Mouse (Mus musculus): ENCODE results near the gene Nr2f1.

Gene Nr2f1

GRCm38 (mm10) chr13:78198871-78199641 lies 501 bp downstream of the Nr2f1 start:
- no peak for DNase-seq

DNA sequence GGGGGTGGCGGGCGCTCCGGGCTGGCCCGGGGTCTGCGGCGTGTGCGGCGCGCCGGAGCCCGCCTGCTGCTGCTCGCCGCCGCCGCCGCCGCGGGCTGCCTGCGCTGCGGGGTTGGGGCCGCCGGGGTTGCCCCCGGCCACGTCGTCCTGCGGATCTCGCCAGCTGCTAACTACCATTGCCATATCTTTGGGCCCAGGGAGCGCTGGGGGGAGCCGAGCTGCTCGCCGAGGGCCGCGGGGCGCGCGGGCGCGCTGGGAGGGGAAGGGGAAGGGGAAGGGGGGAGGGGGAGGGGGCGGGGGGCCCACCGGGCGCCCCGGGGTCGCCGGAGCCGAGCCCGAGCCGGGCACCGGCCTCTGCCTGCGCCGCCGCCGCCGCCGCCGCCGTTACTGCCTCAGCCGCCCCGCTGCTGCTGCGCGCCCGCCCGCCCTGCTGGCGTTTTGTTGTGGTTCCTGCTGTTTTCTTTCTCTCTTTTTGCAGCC lies 1.1 kb downstream of the Nr2f1 start:
- no peak for DNase-seq

DNA sequence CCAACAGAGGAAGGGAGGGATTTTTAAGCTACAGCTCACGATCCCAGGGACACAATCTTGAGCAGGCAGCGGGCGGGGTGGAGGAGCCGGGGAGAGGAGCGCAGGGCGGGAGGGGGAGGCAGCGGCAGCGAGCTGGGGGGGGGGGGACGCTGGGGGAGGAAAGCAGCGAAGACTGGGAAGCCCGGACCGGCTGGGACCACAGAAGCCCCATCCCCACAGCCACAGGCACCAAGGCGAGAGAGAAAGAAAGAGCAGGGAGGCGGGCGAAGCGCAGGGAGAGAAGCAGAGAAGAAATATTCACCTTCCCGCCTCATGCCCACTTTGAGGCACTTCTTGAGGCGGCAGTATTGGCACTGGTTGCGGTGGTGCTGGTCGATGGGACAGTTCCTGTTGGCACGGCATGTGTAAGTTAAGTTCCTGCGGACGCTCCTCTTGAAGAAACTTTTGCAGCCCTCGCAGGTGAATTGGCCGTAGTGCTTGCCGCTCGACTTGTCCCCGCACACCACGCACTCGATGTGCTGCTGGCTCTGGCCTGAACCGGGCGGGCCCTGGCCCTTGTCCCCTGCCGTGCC lies 1.7 kb downstream of the Nr2f1 start:
- DNase-seq = no peak

- no peak for DNase-seq
These were observed 2.2 kb downstream of the Nr2f1 start for GRCm38 (mm10) chr13:78197286-78197818.

DNA sequence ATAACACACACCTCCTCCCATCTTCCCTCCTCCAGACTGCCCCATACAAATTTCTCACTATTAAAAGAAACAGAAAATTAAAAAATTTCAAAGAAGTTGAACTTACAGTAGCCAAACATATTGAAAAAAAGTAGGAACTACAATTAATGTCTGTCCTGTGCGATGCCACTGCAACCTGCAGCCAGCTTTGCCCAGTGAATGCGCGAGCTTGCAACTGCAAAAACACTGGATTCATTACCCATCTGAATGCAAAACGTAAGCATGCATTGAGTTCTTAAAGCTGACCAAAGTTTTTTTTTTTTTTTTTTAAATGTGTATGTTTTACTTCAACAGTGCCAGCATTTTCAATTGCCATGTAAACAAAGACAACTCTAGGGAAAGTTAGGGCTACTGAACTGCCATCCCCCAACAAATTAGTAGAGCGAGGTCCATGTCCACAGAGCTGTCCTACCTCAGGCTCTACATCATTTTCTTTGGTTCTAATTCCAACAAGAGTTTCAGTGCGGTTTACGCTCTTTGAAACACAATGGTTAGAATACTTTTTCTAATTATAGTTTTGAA lies 3.2 kb downstream of the Nr2f1 start:
- DNase-seq = no peak

DNA sequence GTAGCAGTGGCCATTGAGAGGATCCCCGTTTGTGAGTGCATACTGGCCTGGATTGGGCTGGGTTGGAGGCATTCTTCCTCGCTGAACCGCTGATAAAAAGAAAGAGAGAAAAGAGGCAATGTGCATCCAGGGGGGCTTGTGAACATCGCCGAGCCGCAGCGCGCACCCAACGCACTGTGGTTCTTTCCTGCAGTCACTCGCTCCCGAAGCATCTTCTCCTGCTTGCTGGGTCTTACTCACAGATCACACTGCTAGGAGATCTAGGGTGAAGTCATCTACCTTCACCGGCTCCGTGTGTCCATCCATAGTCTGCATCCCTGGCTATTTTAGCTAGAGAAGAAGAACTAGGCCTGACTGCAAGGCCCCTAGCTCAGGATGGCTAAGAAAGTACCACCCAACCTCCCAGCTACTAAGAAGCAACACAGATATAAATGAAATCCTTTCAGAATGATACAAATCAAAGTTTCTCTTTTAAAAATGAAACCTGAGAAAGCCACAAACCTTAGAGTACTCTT lies 3.9 kb downstream of the Nr2f1 start:
- no peak for DNase-seq

DNA sequence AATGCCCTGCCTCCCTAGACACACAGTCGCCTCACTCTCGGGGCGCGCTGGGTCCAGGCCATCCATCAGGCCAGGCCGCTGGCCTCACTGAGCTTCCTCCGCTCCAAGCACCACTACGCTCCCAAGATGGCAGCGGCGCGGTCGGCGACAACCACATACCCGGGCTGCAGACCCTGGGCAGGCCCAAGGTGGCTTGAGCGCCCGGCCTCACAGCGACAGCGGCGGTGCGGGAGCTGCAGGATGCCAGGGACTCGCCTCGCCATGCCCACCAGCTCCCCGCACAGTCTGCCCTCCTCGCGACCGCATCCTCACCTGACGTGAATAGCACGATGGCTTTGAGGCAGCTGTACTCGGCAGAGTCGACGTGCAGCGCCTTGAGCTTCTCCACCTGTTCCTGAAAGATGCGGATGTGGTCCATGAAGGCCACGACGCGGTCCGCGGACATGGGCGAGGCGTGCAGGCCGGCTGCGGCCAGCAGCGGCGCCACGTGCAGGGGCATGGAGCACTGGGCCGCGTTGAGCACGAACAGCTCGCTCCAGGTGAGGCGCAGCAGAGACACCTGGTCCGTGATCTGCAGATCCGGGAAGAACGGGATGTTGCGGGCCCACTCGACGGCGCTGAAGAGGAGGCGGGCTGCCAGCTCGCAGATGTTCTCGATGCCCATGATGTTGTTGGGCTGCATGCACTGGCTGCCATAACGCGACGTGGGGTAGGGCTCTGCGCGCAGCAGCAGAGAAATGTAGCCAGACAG lies 4.5 kb downstream of the Nr2f1 start:
- no peak for DNase-seq

DNA sequence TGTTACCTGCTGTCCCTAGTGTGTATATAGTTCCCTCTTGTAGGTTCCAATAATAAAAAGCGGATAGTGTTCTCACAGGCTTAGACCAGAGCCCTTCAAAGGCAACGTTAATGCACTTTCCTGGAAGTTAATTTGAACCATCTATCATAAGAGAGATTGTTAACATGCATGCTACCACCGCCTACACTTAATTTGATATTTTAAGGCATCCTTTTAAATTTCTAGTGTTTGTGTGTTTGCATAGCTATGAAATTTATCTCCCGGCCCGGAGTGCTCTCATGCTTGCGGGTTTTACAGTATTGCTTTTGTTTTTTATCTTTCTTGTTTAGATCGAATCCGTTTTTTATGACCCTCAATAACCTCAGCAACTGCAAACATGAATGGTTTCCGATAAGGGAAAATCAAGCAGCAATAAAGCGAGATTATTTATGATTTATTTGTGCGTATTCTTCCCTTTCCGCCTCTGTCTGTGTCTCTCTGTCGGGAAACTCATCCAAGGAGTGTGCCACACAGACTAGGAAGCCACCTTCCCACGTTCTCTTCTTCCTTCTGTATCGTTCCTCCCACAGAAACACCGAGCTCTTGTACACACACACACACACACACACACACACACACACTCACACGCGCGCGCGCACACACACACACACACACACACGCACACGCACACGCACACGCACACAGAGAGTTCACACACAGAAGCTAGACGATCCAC lies 5.3 kb downstream of the Nr2f1 start:
- no peak for DNase-seq

- no peak for DNase-seq
These were observed 6.3 kb downstream of the Nr2f1 start for GRCm38 (mm10) chr13:78193211-78193610.

DNA sequence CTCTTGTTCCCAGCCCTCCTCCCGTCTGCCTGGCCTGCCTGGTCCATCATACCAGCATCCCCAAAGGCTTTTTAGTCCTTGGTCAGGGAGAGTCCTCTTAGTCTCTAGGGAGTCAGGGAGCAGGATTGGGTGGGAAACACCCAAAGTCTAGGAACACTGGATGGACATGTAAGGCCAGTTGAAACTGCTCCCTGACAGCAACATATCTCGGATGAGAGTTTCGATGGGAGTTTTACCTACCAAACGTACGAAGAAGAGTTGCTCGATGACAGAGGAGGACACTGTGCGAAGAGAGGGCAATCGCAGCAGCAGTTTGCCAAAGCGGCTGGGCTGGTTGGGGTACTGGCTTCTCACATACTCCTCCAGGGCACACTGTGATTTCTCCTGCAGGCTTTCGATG lies 10.0 kb downstream of the Nr2f1 start:
- no peak for DNase-seq

DNA sequence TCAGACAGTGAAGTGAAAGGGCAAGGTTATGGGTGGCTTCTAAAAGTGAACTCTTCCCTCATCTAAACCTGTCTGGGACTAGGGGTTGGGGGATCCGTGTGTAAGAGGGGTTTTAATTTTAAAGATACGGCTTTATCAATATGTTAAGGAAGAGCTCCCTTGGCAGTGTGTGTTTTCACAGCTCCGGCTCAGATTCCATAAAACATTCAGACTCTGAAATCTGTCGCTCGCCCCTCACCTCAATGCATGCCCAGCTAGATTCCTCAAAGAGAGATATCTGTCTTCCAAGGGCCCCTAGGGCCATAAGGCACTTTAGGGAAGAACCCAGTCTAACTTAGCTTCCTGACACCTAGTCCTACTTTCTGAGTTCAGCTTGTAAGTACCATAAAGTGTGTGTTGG lies 11.7 kb downstream of the Nr2f1 start:
- no peak for DNase-seq

DNA sequence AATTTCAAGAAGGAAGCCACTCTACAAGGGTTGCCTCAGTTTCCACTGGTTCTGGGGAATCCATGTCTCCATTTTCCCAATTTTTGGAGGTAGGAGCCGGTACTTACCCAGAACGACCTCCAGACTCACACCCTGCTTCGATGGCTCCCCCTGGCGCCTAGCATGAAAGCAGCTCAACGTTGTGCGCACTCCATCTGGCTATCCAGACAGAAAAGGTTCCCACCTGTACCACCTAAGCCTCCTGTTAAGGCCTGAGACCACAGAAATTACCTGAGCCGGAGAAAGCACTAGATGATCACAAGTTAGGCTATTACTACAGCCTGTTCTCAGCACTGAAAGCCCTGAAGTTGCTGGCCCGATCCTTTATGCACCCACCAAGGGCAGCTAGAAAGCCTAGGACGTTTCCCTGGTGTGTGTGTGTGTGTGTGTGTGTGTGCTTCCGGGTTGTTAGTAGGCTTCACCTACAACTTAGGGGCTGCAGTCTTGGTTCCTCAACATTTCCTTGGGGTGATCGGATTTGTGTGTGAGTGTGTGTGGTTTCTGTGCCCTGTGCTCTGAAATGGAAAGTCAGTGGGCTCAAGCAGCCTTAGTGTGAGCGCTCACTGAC lies 13.1 kb downstream of the Nr2f1 start:
- no peak for DNase-seq

GRCm38 (mm10) chr13:78184786-78185466 lies 14.6 kb downstream of the Nr2f1 start:
- DNase-seq = no peak

DNA sequence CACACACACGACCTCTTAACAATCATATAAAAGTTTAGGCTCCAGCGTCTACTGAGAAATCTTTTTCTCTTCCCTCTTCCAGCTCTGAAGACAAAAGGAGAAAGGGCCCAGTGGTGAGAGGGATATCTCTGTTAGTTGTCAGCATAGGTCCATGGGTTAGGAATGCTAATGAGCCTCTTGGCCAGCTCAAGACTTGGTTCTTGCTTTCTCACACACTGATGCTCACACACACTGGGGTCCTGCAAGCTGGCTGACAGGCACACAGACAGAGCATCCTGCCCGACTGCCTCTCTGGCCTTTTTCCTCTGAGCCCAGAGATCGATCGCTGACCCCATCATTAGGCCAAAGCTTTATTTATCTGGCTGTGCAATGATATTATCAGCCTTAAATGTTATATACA lies 15.6 kb downstream of the Nr2f1 start:
- no peak for DNase-seq

DNA sequence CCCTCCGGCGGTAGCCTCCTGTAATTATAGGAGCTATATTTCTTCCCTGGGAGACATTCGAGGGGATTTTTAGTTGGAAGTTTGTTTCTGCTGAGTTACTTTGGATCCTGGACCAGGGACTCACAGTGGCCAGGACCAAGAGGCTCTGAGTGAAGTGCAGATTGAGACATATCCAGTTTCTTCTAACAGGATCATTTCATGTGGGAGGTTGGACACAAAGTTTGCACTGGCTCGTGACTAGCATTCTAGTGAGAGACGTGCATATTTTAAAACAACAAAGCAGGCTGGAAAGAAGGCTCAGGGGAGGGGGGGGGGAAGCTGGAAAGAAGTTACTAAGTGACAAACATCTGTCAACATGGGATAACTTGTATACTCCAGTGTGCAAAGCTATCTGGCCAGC lies 16.6 kb downstream of the Nr2f1 start:
- no peak for DNase-seq

DNA sequence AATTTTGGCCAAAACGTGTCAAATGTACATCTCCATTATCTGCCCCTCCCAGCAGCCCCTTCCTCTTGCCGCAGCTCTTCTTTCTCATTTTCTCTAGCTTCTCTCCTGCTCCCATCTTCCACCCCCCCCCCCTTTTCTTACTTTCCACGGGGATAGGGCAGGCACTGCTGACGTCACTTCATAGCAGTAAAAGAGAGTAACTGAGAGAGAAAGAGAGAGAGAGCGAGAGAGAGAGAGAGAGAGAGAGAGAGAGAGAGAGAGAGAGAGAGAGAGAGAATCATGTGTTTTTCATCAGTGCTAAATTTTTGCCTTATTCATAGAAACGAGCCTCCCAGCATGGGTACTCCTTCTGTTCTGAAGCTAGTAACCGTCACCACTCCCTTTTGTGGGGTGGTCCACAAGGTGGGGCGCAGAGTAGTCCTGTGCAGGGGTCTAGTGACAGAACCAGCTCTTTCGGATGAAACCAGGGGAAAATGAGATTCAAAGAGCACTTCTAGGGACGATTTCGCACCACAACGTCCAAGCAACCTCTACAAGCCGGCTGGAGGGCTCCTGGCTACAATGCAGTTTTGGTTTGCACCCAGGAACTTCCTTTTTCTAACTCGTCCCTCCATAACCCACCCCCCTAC lies 17.5 kb downstream of the Nr2f1 start:
- no peak for DNase-seq

DNA sequence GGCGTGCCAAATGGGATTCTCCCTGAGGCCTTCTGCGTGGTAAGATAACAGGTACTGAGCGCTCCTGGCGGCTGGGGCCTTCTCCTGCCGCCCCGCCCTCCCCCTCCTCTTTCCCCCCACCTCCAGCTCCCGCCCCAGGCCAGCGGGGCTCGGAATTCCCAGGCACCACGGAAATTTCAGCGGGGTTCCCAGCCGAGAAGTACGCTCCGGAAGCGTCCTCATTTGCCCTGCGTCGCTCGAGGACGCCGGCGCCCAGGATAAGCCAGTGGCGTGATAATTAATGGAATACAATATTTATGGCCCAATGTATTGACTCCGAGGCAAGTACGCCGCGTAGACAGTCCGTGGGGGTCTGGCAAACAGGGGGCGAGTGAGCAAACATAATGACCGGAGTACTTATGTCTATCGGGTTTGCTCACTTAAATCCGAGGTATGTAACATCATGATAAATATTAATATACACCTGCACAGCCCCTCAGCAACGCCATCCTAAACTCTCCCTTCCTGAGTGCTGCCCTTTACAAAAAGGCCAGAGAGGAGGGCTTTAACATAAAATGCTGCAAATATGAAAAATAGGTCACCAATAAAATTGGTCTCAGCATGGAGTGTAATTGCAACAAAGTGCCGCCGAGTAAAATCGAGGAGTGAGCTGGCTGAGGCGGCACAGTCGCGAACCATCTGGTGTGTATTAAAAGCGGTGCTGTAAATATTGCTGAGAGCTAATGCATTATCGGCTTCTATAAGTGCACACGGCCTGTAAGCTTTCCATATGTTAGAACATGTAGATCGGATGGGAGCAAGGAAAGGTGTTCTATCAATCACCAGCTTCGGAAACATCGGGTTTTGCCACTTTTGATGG lies 18.3 kb downstream of the Nr2f1 start:
- no peak for DNase-seq

DNA sequence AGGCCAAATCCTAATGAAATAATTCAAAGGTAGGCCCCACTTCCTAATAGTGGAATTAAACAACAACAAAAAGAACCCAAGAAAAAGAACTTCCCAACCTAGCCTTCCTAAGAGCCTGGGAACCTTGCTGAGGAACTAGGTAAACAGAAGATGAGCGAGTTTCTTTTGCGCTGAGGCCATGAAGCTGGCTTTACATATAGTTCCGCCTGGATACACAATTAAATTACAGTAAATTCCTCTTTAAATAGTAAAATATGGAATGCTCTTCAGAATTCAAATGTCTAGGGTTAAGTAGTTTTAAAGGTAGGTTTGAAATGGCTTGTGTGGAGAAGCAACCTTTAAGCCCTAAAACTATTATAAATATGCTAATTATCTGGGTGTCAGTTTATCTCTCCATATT lies 19.3 kb downstream of the Nr2f1 start:
- DNase-seq = no peak

DNA sequence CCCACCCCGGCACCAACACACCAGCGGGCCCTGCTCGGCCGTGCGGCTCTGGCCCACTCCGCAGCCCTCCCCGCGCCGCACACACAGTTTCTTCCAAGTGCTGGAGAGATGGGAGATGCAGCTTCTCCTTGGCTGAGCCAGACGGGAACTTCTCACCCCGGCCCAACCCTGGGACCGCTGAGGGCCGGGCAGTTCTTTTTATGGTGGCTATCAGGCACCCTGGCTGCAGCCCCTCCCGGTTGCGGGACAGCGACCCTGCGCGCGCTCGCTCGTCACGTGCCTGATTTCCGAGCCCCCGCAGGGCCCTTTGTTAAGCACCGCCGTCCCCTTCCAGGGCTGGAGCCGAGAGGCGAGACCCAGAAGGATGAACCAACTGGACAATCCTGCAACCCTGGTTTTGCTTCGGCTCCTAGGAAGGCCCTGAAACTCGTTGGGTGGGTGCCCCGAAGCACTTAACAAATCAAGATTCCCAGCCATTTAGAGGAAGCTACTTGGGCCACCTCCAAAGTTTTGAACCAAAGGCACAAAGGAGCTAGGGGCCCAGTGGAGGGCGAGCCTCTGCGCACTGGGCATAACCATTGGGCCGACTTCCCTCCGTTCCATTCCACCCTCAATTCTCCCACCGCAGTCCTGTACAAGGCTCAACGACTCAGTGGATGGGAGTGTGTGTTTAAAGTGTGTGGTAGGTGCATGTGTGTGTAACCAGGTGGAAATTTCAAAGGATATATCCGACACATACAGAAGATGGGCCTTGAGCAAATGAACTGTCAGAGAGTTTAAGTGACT lies 20.1 kb downstream of the Nr2f1 start:
- no peak for DNase-seq

Measured in thymus, postnatal 14 days (tissue).